Mouse (Mus musculus): ENCODE data around the gene Tns1. TPM values are rescaled to one million over a fixed set of nuclear protein-coding genes. Genes with fewer than 3 reads are reported as not detected.
A peak's percentile ranks its signal among the peaks of the same experiment; 100 is the strongest.

Tns1 gene
- polyA plus RNA-seq, 1 experiment from 2014 or later: 11.3 TPM

GRCm38 (mm10) chr1:73916298-73916697 is 208.0 kb downstream of the Tns1 start:
- ATAC-seq (ENCODE audit: low read depth): no peak
- Histone ChIP-seq H3K4me1 (ENCODE audit: control insufficient read depth, insufficient read depth, low read length) (0 out of 2 replicates have a peak, but pooled peaks cover 4% of the 10 kb centered on the region), H3K27ac (ENCODE audit: low read depth, low read length) (no peak overlapping the region), H3K27me3 (ENCODE audit: control insufficient read depth, insufficient read depth, low read length) (no peaks in the 10 kb centered on the region), H3K36me3 (ENCODE audit: control insufficient read depth, insufficient read depth, low read length) (no peaks in the 10 kb centered on the region), H3K9me3 (ENCODE audit: control insufficient read depth, low read length) (no peaks in the 10 kb centered on the region), H3K4me2 (ENCODE audit: low read depth, low read length) (no peak overlapping the region), H3K4me3 (ENCODE audit: low read depth, low read length) (no peak overlapping the region), H3K9ac (replicated peaks; ENCODE audit: low read depth, low read length) (no peak overlapping the region)
- 76% methylated on average over 1 of the region's 1 CpGs for WGBS

DNA sequence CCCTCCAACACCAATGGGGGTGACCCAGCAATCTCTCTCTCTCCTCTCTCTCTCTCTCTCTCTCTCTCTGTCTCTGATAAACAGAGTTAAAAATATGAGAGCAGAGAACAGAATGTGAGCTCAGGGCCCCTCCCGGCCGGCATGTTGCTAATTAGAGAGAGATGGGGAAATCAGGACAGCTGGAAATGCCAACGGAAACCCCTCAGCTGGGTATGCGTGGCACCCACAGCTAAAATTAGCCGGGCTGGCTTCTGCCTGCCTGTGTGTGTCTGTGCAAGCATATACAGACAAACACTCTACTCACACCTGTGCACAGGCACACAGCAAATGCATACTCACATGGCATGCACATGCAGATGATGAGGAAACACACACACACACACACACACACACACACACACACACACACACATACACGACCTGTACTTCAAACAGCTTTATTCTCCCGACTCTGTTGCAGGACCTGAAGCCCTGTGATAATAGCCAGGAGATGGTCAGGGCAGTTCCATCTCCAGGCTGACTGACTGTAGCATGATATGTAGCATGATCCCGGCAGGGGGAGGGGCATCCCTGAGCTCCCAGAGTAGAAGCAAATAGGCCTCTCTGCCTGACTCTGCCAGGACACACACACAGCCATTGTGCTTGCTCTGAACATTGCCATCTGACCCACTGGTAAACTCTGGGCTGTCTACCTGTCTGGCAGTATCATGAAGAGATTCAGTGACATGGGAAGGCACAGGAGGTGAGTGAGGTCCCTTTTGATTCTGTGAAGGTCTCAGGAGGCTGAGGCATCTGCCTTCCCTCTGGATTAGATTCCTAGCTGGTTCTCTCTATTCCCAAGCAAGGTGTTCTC is 208.8 kb downstream of the Tns1 start:
- Histone ChIP-seq H3K36me3 (ENCODE audit: control insufficient read depth, insufficient read depth, low read length) (no peaks in the 10 kb centered on the region), H3K27ac (ENCODE audit: low read depth, low read length) (no peak overlapping the region), H3K4me3 (ENCODE audit: low read depth, low read length) (no peak overlapping the region), H3K4me2 (ENCODE audit: low read depth, low read length) (no peak overlapping the region), H3K9me3 (ENCODE audit: control insufficient read depth, low read length) (no peaks in the 10 kb centered on the region), H3K27me3 (ENCODE audit: control insufficient read depth, insufficient read depth, low read length) (no peaks in the 10 kb centered on the region), H3K4me1 (ENCODE audit: control insufficient read depth, insufficient read depth, low read length) (0 out of 2 replicates have a peak, but pooled peaks cover 4% of the 10 kb centered on the region), H3K9ac (replicated peaks; ENCODE audit: low read depth, low read length) (no peak overlapping the region)
- 72% methylated on average over 8 of the region's 8 CpGs for WGBS
- ATAC-seq (ENCODE audit: low read depth): no peak

DNA sequence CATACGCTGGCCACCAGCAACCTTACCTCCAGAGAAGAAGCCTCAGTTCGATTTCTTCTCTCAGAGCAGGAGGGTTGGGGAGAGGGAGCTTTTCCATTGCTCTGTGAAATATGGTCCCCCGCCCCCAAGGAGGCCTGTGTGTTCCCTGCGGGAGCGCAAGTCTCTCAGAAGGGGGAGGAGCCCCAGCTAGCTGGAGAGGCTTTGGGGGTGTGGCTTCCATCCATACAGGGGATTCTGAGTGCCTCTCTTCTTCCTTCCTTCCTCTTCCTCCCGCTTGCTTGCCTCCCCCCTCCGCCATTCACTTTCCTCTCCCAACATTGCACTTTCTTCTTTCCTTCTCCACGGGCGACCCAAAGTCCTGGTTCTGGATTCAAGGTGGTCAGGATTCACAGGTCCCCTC is 210.2 kb downstream of the Tns1 start:
- Histone ChIP-seq H3K4me3 (ENCODE audit: low read depth, low read length) (no peak overlapping the region), H3K9ac (replicated peaks; ENCODE audit: low read depth, low read length) (no peak overlapping the region), H3K4me1 (ENCODE audit: control insufficient read depth, insufficient read depth, low read length) (0 out of 2 replicates have a peak, but pooled peaks cover 4% of the 10 kb centered on the region), H3K27ac (ENCODE audit: low read depth, low read length) (no peak overlapping the region), H3K27me3 (ENCODE audit: control insufficient read depth, insufficient read depth, low read length) (no peaks in the 10 kb centered on the region), H3K36me3 (ENCODE audit: control insufficient read depth, insufficient read depth, low read length) (no peaks in the 10 kb centered on the region), H3K4me2 (ENCODE audit: low read depth, low read length) (no peak overlapping the region), H3K9me3 (ENCODE audit: control insufficient read depth, low read length) (no peaks in the 10 kb centered on the region)
- WGBS: 15% methylated on average over 7 of the region's 9 CpGs
- peak; percentile 54 for ATAC-seq (ENCODE audit: low read depth)

GRCm38 (mm10) chr1:73913071-73914005 is 210.9 kb downstream of the Tns1 start:
- Histone ChIP-seq H3K4me2 (ENCODE audit: low read depth, low read length) (no peak overlapping the region), H3K4me1 (ENCODE audit: control insufficient read depth, insufficient read depth, low read length) (0 out of 2 replicates have a peak, but pooled peaks cover 4% of the 10 kb centered on the region), H3K36me3 (ENCODE audit: control insufficient read depth, insufficient read depth, low read length) (no peaks in the 10 kb centered on the region), H3K9ac (replicated peaks; ENCODE audit: low read depth, low read length) (no peak overlapping the region), H3K27ac (ENCODE audit: low read depth, low read length) (no peak overlapping the region), H3K27me3 (ENCODE audit: control insufficient read depth, insufficient read depth, low read length) (no peaks in the 10 kb centered on the region), H3K4me3 (ENCODE audit: low read depth, low read length) (no peak overlapping the region), H3K9me3 (ENCODE audit: control insufficient read depth, low read length) (no peaks in the 10 kb centered on the region)
- WGBS: 73% methylated on average over 19 of the region's 19 CpGs
- 0 out of 2 replicates have a peak, but pooled peaks have one; percentile 35 for ATAC-seq (ENCODE audit: low read depth)

DNA sequence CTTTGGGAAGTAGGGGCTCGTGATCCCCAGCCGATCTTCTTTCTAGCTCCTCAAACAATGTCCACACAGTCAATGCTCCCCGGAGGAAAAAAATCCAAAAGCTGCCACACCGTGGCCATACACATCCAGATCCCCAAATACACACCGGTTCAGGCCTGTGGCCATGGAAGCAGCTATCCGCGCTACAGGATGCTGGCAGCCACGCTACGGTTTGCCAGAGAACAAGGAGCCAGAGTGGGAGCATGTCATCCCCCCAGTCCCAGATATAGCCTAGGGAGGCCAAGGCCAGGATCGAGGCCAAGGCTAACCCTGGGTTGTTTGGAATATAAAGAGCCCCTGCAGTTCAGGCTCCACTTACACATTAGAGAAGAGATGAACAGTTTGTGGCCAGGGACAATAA is 211.8 kb downstream of the Tns1 start:
- Histone ChIP-seq H3K4me2 (ENCODE audit: low read depth, low read length) (no peak overlapping the region), H3K9ac (replicated peaks; ENCODE audit: low read depth, low read length) (no peak overlapping the region), H3K36me3 (ENCODE audit: control insufficient read depth, insufficient read depth, low read length) (no peaks in the 10 kb centered on the region), H3K9me3 (ENCODE audit: control insufficient read depth, low read length) (no peaks in the 10 kb centered on the region), H3K27ac (ENCODE audit: low read depth, low read length) (no peak overlapping the region), H3K4me3 (ENCODE audit: low read depth, low read length) (no peak overlapping the region), H3K27me3 (ENCODE audit: control insufficient read depth, insufficient read depth, low read length) (no peaks in the 10 kb centered on the region), H3K4me1 (ENCODE audit: control insufficient read depth, insufficient read depth, low read length) (0 out of 2 replicates have a peak, but pooled peaks cover 4% of the 10 kb centered on the region)
- no peak for ATAC-seq (ENCODE audit: low read depth)
- 77% methylated on average over 10 of the region's 10 CpGs for WGBS

- Histone ChIP-seq H3K27ac (ENCODE audit: low read depth, low read length) (no peak overlapping the region), H3K36me3 (ENCODE audit: control insufficient read depth, insufficient read depth, low read length) (no peaks in the 10 kb centered on the region), H3K4me1 (ENCODE audit: control insufficient read depth, insufficient read depth, low read length) (0 out of 2 replicates have a peak, but pooled peaks cover 4% of the 10 kb centered on the region), H3K9me3 (ENCODE audit: control insufficient read depth, low read length) (no peaks in the 10 kb centered on the region), H3K27me3 (ENCODE audit: control insufficient read depth, insufficient read depth, low read length) (no peaks in the 10 kb centered on the region), H3K9ac (replicated peaks; ENCODE audit: low read depth, low read length) (no peak overlapping the region), H3K4me3 (ENCODE audit: low read depth, low read length) (no peak overlapping the region), H3K4me2 (ENCODE audit: low read depth, low read length) (no peak overlapping the region)
- WGBS: 90% methylated on average over 8 of the region's 8 CpGs
- no peak for ATAC-seq (ENCODE audit: low read depth)
Measured at GRCm38 (mm10) chr1:73911981-73912380, 212.3 kb downstream of the Tns1 start.

GRCm38 (mm10) chr1:73910701-73911100 is 213.5 kb downstream of the Tns1 start:
- Histone ChIP-seq H3K27me3 (ENCODE audit: control insufficient read depth, insufficient read depth, low read length) (no peaks in the 10 kb centered on the region), H3K4me2 (ENCODE audit: low read depth, low read length) (no peak overlapping the region), H3K4me1 (ENCODE audit: control insufficient read depth, insufficient read depth, low read length) (0 out of 2 replicates have a peak, but pooled peaks cover 4% of the 10 kb centered on the region), H3K4me3 (ENCODE audit: low read depth, low read length) (no peak overlapping the region), H3K27ac (ENCODE audit: low read depth, low read length) (no peak overlapping the region), H3K9ac (replicated peaks; ENCODE audit: low read depth, low read length) (no peak overlapping the region), H3K36me3 (ENCODE audit: control insufficient read depth, insufficient read depth, low read length) (no peaks in the 10 kb centered on the region), H3K9me3 (ENCODE audit: control insufficient read depth, low read length) (no peaks in the 10 kb centered on the region)
- no peak for ATAC-seq (ENCODE audit: low read depth)
- WGBS: 86% methylated on average over 8 of the region's 8 CpGs

- Histone ChIP-seq H3K4me3 (ENCODE audit: low read depth, low read length) (no peak overlapping the region), H3K27me3 (ENCODE audit: control insufficient read depth, insufficient read depth, low read length) (no peaks in the 10 kb centered on the region), H3K36me3 (ENCODE audit: control insufficient read depth, insufficient read depth, low read length) (no peaks in the 10 kb centered on the region), H3K27ac (ENCODE audit: low read depth, low read length) (no peak overlapping the region), H3K4me2 (ENCODE audit: low read depth, low read length) (no peak overlapping the region), H3K4me1 (ENCODE audit: control insufficient read depth, insufficient read depth, low read length) (0 out of 2 replicates have a peak, but pooled peaks cover 4% of the 10 kb centered on the region), H3K9ac (replicated peaks; ENCODE audit: low read depth, low read length) (no peak overlapping the region), H3K9me3 (ENCODE audit: control insufficient read depth, low read length) (no peaks in the 10 kb centered on the region)
- no peak for ATAC-seq (ENCODE audit: low read depth)
- WGBS: 89% methylated on average over 8 of the region's 8 CpGs
Measured at GRCm38 (mm10) chr1:73910111-73910510, 214.1 kb downstream of the Tns1 start.
